ENCODE assay signal across 9 mouse cellular contexts in the genomic region with DNA sequence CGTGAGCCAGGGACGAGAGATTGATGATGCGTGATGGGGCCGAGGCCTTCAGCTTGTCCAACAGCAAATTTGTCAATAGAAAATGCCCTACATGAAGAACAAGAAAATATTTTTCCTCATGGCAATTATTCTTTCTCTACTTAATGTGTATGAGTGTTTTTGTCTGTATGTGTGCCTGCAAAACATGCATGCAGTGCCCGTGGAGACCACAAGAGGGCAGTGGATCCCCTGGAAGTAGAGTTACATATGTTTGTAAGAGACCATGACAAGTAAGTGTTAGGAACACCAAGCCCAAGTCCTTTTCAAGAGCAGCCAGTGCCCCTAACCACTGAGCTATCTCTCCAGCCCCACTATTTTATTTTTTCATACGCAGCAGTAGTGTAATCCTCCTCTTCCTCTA. TPM values are rescaled to one million over a fixed set of nuclear protein-coding genes. Genes with fewer than 3 reads are reported as not detected.
DNase-seq lines count a peak whose midpoint lies in the region; ATAC-seq and TF ChIP-seq lines count a peak whose summit lies in the region.
"Had no signal": no experiment of that assay in that cellular context is flagged by ENCODE, and none has a peak within 500 bp of the region (broad histone marks: within the 10 kb centered on the region; RNA-seq: fewer than 3 reads in every experiment).

No protein-coding gene starts in this region.

- no peak for TF ChIP-seq EP300 in CH12.LX (IDR thresholded peaks at IDR 0.05; ENCODE audit: low read length)
- TF ChIP-seq EP300 in stomach, postnatal 0 days (optimal IDR thresholded peaks at IDR 0.05), result no peak

- peak; percentile 61 for TF ChIP-seq RAD21 in CH12.LX (IDR thresholded peaks at IDR 0.05; ENCODE audit: low read depth, low read length)

- H3K4me1 ChIP-seq in forebrain, embryonic 10.5 days, result no peaks in the 10 kb centered on the region
- no peaks in the 10 kb centered on the region for H3K4me1 ChIP-seq in forebrain, embryonic 13.5 days
- H3K4me1 ChIP-seq in CH12.LX (ENCODE audit: control insufficient read depth in 1 of 2, insufficient read depth in 2 of 2), result no peaks in the 10 kb centered on the region
- no peaks in the 10 kb centered on the region for H3K4me1 ChIP-seq in stomach, postnatal 0 days (replicated peaks; ENCODE audit: control insufficient read depth, insufficient read depth)

- peak; percentile 79 to 84 for TF ChIP-seq CTCF in CH12.LX (conservative IDR thresholded peaks at IDR 0.05 in 1 of 2, IDR thresholded peaks at IDR 0.05 in 1 of 2; ENCODE audit: low read depth in 2 of 2, low read length in 2 of 2)
- peak; percentile 76; the same call in 1 of the 2 replicates for TF ChIP-seq CTCF in brain, embryonic 14.5 days (IDR thresholded peaks at IDR 0.05; ENCODE audit: borderline replicate concordance, extremely low read depth, insufficient read depth, insufficient read length)
- TF ChIP-seq CTCF in stomach, postnatal 0 days (IDR thresholded peaks at IDR 0.05; ENCODE audit: low read depth), result peak; percentile 93

- H3K9me3 ChIP-seq in forebrain, embryonic 10.5 days, result peaks cover 3% of the 10 kb centered on the region; the same call in 1 of the 2 replicates
- no peaks in the 10 kb centered on the region; the same call in 1 of the 2 replicates for H3K9me3 ChIP-seq in forebrain, embryonic 13.5 days (replicated peaks)
- H3K9me3 ChIP-seq in CH12.LX (replicated peaks; ENCODE audit: low read length), result peaks cover 5% of the 10 kb centered on the region
- H3K9me3 ChIP-seq in stomach, postnatal 0 days (ENCODE audit: control insufficient read depth, low read length), result no peaks in the 10 kb centered on the region

- no peak overlapping the region for H3K4me2 ChIP-seq in forebrain, embryonic 13.5 days
- H3K4me2 ChIP-seq in CH12.LX (ENCODE audit: insufficient read depth, low read depth, poor library complexity, severe bottlenecking), result no peak overlapping the region
- H3K4me2 ChIP-seq in stomach, postnatal 0 days (replicated peaks; ENCODE audit: low read depth), result no peak overlapping the region

- H3K9ac ChIP-seq in forebrain, embryonic 13.5 days, result no peak overlapping the region
- no peak overlapping the region for H3K9ac ChIP-seq in CH12.LX (ENCODE audit: insufficient read depth, low read depth)
- no peak overlapping the region for H3K9ac ChIP-seq in stomach, postnatal 0 days (ENCODE audit: low read length)

- TF ChIP-seq POLR2A in CH12.LX (IDR thresholded peaks at IDR 0.05; ENCODE audit: low read depth, low read length), result no peak
- TF ChIP-seq POLR2A in brain, embryonic 14.5 days (IDR thresholded peaks at IDR 0.05; ENCODE audit: borderline replicate concordance, extremely low read depth, insufficient read depth, insufficient read length, poor library complexity, severe bottlenecking), result no peak

- intact Hi-C loops in gastrocnemius, postnatal 14 days (cut with DNase I; ENCODE audit: low total_unique reads), result loop anchor here (10.0 kb wide), 1 partner anchor 93 kb away; the partner anchor contains the start of gene Tnni3

- 80% methylated on average over 6 of the region's 6 CpGs for WGBS in forebrain, embryonic 10.5 days
- WGBS in forebrain, embryonic 13.5 days, result 81% methylated on average over 6 of the region's 6 CpGs
- 78% methylated on average over 6 of the region's 6 CpGs for WGBS in stomach, postnatal 0 days

- no peak overlapping the region for H3K27ac ChIP-seq in forebrain, embryonic 10.5 days
- H3K27ac ChIP-seq in forebrain, embryonic 13.5 days, result no peak overlapping the region
- no peak overlapping the region for H3K27ac ChIP-seq in CH12.LX (ENCODE audit: insufficient read depth, low read depth)
- no peak overlapping the region for H3K27ac ChIP-seq in stomach, postnatal 0 days (replicated peaks)

- dilution Hi-C loops in CH12.LX (cut with MboI; ENCODE audit: extremely low pct_ligation_motif_present, extremely low pct_unique_long_range_greater_than_20kb, low sequenced_read_pairs), result no loop called here

- H3K79me2 ChIP-seq in CH12.LX (replicated peaks; ENCODE audit: control insufficient read depth, extremely low read depth, insufficient read depth, poor library complexity, severe bottlenecking), result no peaks in the 10 kb centered on the region

- in situ Hi-C loops in CH12.LX (cut with MboI; ENCODE audit: low pct_ligation_motif_present, low pct_unique_long_range_greater_than_20kb, low sequenced_read_pairs), result loop anchor here (10.0 kb wide), 1 partner anchor 137 kb away; no protein-coding TSS in a partner anchor

- H3K4me3 ChIP-seq in forebrain, embryonic 10.5 days, result no peak overlapping the region
- H3K4me3 ChIP-seq in forebrain, embryonic 13.5 days, result no peak overlapping the region
- no peak overlapping the region for H3K4me3 ChIP-seq in CH12.LX (replicated peaks in 1 of 3; ENCODE audit: low read depth in 2 of 3, low read length in 2 of 3, poor library complexity in 1 of 3)
- no peak overlapping the region for H3K4me3 ChIP-seq in stomach, postnatal 0 days (ENCODE audit: low read depth, low read length)
- H3K4me3 ChIP-seq: megakaryocyte, embryonic 14.5 days had no signal

- DNase-seq in forebrain, embryonic 10.5 days (ENCODE audit: extremely low spot score, low spot score), result peak; percentile 74
- peak; percentile 67 for DNase-seq in CH12.LX (ENCODE audit: extremely low read depth)
- peak; percentile 80 for DNase-seq in brain, embryonic 14.5 days (ENCODE audit: low read depth)
- DNase-seq in gastrocnemius, postnatal 14 days, result peak; percentile 64
- peak; percentile 69 to 77 for DNase-seq in layer of hippocampus, postnatal 10 days (ENCODE audit: low spot score in 2 of 2)
- peak; percentile 86 for DNase-seq in stomach, postnatal 0 days (ENCODE audit: low spot score)

- no peak for ATAC-seq in forebrain, embryonic 13.5 days
- ATAC-seq in megakaryocyte progenitor cell, adult 5-6 weeks (replicated peaks; ENCODE audit: poor library complexity), result peak; percentile 70
- no peak for ATAC-seq in stomach, postnatal 0 days (ENCODE audit: low FRiP score, low TSS enrichment)

- no peaks in the 10 kb centered on the region for H3K27me3 ChIP-seq in forebrain, embryonic 10.5 days (ENCODE audit: poor library complexity, severe bottlenecking)
- H3K27me3 ChIP-seq in forebrain, embryonic 13.5 days, result no peaks in the 10 kb centered on the region
- H3K27me3 ChIP-seq in CH12.LX (replicated peaks), result no peaks in the 10 kb centered on the region
- H3K27me3 ChIP-seq in stomach, postnatal 0 days (ENCODE audit: control insufficient read depth, insufficient read depth, low read length), result no peaks in the 10 kb centered on the region
- H3K27me3 ChIP-seq: megakaryocyte, embryonic 14.5 days had no signal

- peaks cover 94% of the 10 kb centered on the region for H3K36me3 ChIP-seq in forebrain, embryonic 10.5 days (replicated peaks)
- peaks cover 92% of the 10 kb centered on the region for H3K36me3 ChIP-seq in forebrain, embryonic 13.5 days (ENCODE audit: poor library complexity, severe bottlenecking)
- peaks cover 52 to 94% of the 10 kb centered on the region in 2 experiments for H3K36me3 ChIP-seq in CH12.LX (replicated peaks in 1 of 2; ENCODE audit: control insufficient read depth in 1 of 2, insufficient read depth in 1 of 2, low read length in 1 of 2)
- peaks cover 38% of the 10 kb centered on the region for H3K36me3 ChIP-seq in stomach, postnatal 0 days (ENCODE audit: control insufficient read depth, insufficient read depth, low read length)

TF ChIP-seq in CH12.LX, 34 proteins besides CTCF, POLR2A, EP300 and RAD21:
- TF ChIP-seq SMC3 (IDR thresholded peaks at IDR 0.05; ENCODE audit: low read depth, low read length) (peak; percentile 80), POLR2AphosphoS2 (IDR thresholded peaks at IDR 0.05; ENCODE audit: low read depth, low read length) (no peak)

RNA-seq across cellular contexts. Expression of gene Rdh13, which starts 13.9 kb away (rescaled TPM):
- polyA plus RNA-seq in forebrain, embryonic 10.5 days (2016; fragmentation: Nextera tagmentation; extraction: Ambion mirVana), result 34.6 and 36.3 TPM in 2 replicates
- polyA plus RNA-seq in forebrain, embryonic 13.5 days (2015; fragmentation: Nextera tagmentation; extraction: Ambion mirVana), result 30.5 and 33.6 TPM in 2 replicates
- total RNA-seq in CH12.LX (2012; rRNA removed) (17.6 and 22.8 TPM in 2 replicates), CH12.LX (2014; rRNA removed) (18.1 and 20.9 TPM in 2 replicates)
- 12.3 and 16.4 TPM in 2 replicates for polyA plus RNA-seq in CH12.LX (2012; ENCODE audit: insufficient read length, low read depth)
- 37.8 and 40.5 TPM in 2 replicates for polyA plus RNA-seq in brain, embryonic 14.5 days (2012; rRNA removed)
- total RNA-seq in gastrocnemius, postnatal 14 days (2021), result 10 to 100 TPM; 11.8 to 15.0 TPM
- 10 to 100 TPM; 33.6 to 40.1 TPM for total RNA-seq in layer of hippocampus, postnatal 10 days (2021)
- total RNA-seq in megakaryocyte progenitor cell, adult 5-6 weeks (2015), result 3.3 and 4.7 TPM in 2 replicates
- total RNA-seq in megakaryocyte progenitor cell, adult 5-6 weeks (2017), result 16.1 and 32.6 TPM in 2 replicates
- polyA plus RNA-seq in stomach, postnatal 0 days (2015; fragmentation: Nextera tagmentation; extraction: Ambion mirVana), result 29.0 and 30.0 TPM in 2 replicates

RNA-seq across cellular contexts. Expression of gene Eps8l1, which starts 28.9 kb away (rescaled TPM):
- polyA plus RNA-seq in forebrain, embryonic 10.5 days (2016; fragmentation: Nextera tagmentation; extraction: Ambion mirVana), result 1.3 and 2.4 TPM in 2 replicates
- 4.0 and 5.7 TPM in 2 replicates for polyA plus RNA-seq in forebrain, embryonic 13.5 days (2015; fragmentation: Nextera tagmentation; extraction: Ambion mirVana)
- total RNA-seq in CH12.LX (2012; rRNA removed), result 5.8 and 6.0 TPM in 2 replicates
- 4.2 and 5.4 TPM in 2 replicates for total RNA-seq in CH12.LX (2014; rRNA removed)
- polyA plus RNA-seq in CH12.LX (2012; ENCODE audit: insufficient read length, low read depth), result 8.4 and 11.3 TPM in 2 replicates
- polyA plus RNA-seq in brain, embryonic 14.5 days (2012; rRNA removed), result 5.6 and 6.9 TPM in 2 replicates
- 1 to 10 TPM; 1.6 to 2.2 TPM for total RNA-seq in gastrocnemius, postnatal 14 days (2021)
- 1 to 10 TPM; 3.2 to 4.9 TPM for total RNA-seq in layer of hippocampus, postnatal 10 days (2021)
- 2.0 and 2.8 TPM in 2 replicates for total RNA-seq in megakaryocyte progenitor cell, adult 5-6 weeks (2015)
- total RNA-seq in megakaryocyte progenitor cell, adult 5-6 weeks (2017), result 1.6 and 5.1 TPM in 2 replicates
- polyA plus RNA-seq in stomach, postnatal 0 days (2015; fragmentation: Nextera tagmentation; extraction: Ambion mirVana), result 25.2 and 33.3 TPM in 2 replicates

RNA-seq across cellular contexts. Expression of gene Gp6, which starts 34.0 kb away (rescaled TPM):
- 0.51 and 0.65 TPM in 2 replicates for polyA plus RNA-seq in forebrain, embryonic 10.5 days (2016; fragmentation: Nextera tagmentation; extraction: Ambion mirVana)
- polyA plus RNA-seq in forebrain, embryonic 13.5 days (2015; fragmentation: Nextera tagmentation; extraction: Ambion mirVana), result 0.05 TPM in 2 replicates
- 0.17 and 0.55 TPM in 2 replicates for total RNA-seq in CH12.LX (2012; rRNA removed)
- total RNA-seq in CH12.LX (2014; rRNA removed), result 1.6 and 2.0 TPM in 2 replicates
- polyA plus RNA-seq in CH12.LX (2012; ENCODE audit: insufficient read length, low read depth), result 0.60 and 0.64 TPM in 2 replicates
- polyA plus RNA-seq in brain, embryonic 14.5 days (2012; rRNA removed), result 0.03 and 0.08 TPM in 2 replicates
- under 1 TPM in 1 of 2 experiments, not detected in 1; 0.14 TPM for total RNA-seq in gastrocnemius, postnatal 14 days (2021)
- under 1 TPM in 1 of 2 experiments, not detected in 1; 0.07 TPM for total RNA-seq in layer of hippocampus, postnatal 10 days (2021)
- not detected in 2 replicates for total RNA-seq in megakaryocyte progenitor cell, adult 5-6 weeks (2015)
- total RNA-seq in megakaryocyte progenitor cell, adult 5-6 weeks (2017), result not detected in 2 replicates
- 0.01 TPM in 1 of 2 replicates, not detected in the other for polyA plus RNA-seq in stomach, postnatal 0 days (2015; fragmentation: Nextera tagmentation; extraction: Ambion mirVana)
